Mouse (Mus musculus) left cerebral cortex, adult 8-10 months (tissue): ENCODE results near the gene Tbc1d7. TPM values are rescaled to one million over a fixed set of nuclear protein-coding genes. Genes with fewer than 3 reads are reported as not detected.

Experiments
- DNase-seq, 2 experiments: peaks; one replicate each; pipeline ENCODE4 v3.0.0; 2022; ENCODE audit warnings: low spot score in 2 of 2
- total RNA-seq, 4 experiments: library from RNA; stranded (reverse); gene quantifications; 2 replicates each; pipeline ENCODE4 v1.2.4; 2022

Gene Tbc1d7
- total RNA-seq, 4 experiments from 2014 or later = 25.2 to 28.3 (median 26.1) TPM

DNA sequence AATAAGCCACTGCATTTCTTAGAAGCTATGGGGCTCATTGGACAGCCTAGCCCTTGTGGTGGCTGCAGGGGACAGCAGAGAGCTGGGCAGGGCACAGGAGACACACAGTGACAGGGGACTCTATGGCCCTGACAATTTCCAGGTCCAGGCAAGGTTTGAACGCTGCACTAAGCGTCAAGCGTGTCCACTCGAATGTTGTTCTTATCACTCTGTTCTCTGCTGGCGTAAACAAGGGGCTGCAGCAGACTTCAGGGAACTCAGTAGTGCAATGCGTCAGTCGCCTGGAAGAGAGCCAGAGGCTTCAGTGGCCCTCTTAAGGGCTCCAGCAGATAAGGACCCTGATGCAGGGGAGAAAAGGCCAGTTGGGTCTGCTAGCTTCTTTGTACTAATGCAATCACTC lies 24.7 kb upstream of the Tbc1d7 start:
- no peak for DNase-seq

DNA sequence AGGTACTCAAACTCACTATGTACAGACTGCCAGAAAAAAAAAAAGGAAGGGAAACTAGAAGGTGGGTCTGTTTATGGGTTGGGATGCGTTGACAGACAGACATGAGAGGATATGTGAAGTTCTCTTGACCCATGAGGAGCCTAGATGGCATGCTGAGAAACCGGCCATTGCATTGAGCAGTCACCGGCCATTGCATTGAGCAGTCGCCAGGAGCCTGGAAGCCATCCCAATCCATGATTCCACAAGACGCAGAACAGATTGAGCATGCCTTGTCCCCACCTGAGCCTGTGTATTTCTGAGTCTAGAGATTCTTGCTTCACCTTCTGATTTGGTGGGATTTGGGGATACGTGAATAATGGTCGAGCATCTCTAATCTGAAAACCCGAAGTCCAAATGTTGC lies 22.6 kb upstream of the Tbc1d7 start:
- no peak for DNase-seq

DNA sequence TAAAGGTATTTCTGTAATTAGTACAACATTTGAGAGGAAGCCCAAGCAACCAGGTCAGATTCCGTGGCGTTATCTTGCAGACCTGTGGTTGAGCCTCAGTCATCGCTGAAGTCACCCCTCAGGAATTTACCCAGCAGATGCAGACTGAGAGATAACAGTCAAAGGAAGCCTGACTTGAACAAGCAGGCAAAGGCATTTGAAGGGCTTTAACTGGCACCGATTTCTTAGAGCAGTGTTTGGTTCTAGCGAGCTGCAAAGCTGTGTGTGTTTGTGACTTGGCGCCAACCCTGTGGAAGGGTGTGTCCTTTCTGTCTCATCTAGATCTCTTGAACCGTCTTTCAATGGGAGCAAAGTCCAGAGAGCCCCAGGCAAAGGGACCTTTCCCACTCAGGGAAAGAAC lies 22.0 kb upstream of the Tbc1d7 start:
- no peak for DNase-seq

DNA sequence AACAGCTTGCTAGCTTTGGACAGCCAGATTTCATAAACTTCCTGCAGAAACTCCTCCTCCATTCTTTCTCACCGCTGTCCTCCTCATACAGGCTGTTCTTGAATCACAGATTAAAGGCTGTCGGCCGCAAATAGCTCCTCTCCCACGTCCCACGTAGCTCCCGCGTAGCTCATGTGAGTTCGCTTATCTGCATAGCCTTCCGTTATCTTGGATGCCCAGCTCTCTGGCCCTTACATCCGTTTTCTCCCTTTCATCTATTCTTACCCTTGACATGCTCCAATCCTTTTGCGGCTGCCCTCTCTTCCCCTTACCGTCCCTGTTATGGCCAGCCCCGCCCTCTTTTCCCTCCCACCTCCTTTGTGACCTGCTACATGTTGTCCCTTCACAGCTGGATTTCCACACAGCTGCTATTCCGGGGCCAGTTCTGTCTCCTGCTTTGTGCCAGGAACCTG lies 20.5 kb upstream of the Tbc1d7 start:
- DNase-seq = peak in 1 of 2 experiments; percentile 70

DNA sequence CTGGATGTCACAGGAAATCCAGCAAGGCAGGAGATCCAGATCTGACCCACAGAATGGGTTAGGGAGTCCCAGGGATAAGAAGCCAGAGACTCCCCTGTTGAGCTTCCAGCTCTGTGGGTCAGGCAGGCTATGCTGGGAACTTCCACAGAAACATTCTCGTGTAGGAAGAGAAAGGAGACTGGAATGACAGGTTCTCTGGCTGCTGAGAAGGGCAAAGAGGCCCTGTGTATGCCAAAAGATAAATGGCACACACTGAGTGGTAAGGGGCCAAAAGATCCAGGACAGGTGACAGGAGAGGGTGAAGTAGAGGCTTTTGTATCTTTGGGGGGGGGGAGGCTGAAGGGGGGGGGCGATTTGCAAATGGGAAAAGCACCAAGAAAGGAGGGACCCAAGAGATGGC lies 20.0 kb upstream of the Tbc1d7 start:
- no peak for DNase-seq

DNA sequence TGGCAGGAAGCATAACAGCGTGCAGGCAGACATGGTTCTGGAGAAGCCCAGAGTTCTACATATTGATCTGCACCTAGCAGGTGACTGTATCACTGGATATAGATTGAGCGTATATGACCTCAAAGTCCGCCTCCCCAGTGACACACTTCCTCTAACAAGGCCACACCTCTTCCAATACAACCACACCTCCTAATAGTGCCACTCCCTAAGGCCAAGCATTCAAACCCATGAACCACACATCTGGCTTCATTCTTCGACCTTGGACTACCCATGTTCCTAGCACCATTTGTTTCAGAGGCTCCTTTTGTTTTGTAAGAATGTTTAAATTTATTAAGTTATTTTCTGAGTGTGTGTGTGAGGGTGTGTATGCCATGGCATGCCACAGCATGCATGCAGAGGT lies 16.4 kb upstream of the Tbc1d7 start:
- DNase-seq = no peak

DNA sequence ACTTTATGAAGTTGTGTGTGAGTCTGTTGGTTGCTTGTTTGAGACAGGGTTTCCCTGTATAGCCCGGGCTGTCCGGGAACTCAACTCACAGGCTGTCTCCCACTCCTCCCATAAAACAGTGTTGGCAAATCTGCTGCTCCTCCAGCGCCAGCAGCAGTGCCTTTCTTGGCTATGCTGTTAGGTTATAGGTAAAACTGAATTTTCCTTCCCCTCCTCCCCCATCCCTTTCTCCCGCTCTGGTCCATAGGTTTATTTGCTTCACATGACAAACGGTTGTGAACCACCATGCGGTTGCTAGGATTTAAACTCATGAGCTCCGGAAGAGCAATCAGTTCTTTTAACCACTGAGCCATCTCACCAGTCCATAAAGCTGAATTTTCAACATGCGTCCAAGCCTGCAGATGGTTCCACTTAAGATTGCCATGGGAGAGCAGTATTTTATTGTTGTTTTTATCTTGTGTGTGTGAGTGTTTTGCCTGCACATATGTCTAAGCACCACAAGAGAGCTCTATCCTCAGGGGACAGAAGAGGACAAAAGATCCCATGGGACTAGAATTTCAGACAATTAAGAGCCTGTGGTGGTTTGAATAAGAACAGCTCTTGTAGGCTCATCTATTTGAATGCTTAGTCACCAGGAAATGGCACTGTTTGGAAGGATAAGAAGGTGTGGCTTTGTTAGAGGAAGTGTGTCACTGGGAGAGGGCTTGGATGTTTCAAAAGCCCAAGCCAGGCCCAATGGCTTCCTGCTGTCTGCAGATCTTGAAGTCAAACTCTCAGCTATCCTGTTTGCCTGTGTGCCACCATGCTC lies 12.2 kb upstream of the Tbc1d7 start:
- DNase-seq = no peak

DNA sequence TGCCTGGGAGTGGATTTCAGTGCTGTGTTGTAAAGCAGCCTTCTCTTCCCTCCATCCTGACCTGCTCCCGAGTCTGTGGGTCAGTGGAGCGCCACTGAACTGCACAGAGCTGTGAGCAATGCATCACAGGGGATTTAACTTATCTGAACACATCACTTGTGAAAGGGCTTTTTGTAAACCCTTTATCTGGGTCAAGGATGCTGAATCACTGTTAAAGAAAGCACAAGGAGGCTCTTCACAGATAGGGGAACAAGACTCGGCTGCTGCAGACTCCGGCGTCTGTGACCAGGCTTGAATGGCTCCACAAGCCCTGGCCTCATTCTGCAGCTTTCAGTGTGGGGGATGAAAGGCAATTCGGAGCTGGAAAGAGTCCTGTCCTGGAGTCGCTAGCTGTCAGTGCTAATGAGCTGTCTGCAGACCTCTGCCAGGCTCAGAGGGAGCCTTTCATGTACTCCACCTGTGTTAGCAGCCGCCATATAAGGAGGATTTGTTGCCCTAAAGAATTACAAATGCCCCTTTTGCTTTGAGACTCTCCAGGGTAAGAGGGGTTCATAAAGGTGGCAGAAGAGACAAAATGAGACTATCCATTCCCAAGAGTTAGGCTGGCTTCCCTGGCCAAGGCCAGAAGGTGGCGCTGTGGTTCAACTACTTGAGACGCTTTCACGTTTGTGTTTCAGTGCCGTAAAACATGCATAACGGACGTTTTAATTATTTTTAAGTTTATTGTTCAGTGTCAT lies 11.3 kb upstream of the Tbc1d7 start:
- peak; percentile 55 to 75 for DNase-seq

DNA sequence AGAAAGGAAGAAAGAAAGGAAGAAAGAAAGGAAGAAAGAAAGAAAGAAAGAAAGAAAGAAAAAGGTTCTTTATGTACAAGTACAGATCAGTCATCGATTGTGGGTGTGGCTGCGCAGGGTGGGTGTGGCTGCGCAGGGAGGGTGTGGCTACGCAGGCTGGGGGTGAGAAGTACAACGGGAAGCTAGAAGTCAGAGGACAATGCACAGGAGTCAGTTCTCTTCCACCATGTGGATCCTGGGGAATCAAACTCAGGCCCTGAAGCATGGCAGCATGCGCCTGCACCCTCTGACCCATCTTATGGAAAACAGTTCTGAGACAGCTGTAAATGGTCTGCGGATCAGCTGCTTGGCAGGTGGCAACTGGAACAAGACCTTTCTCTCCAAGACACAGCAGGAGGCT lies 9.8 kb upstream of the Tbc1d7 start:
- no peak for DNase-seq

DNA sequence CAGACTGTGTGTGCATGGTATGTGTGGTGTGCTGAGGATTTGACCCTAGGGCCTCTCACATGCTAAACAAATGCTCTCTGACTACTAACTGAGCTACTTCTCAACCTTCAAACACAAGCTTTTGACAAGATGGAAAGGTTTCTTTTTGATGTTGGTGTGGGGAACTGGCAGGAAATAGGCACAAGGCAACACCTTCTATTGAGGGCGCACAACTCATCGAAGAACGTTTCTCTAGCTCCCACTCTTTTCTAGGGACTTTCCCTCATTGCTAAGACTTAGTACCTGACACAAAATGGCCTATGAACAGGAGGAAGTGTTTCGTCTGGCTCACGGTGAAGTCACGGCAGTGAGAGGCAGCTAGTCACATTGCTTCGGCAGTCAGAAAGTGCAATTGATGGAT lies 6.0 kb upstream of the Tbc1d7 start:
- DNase-seq = no peak

DNA sequence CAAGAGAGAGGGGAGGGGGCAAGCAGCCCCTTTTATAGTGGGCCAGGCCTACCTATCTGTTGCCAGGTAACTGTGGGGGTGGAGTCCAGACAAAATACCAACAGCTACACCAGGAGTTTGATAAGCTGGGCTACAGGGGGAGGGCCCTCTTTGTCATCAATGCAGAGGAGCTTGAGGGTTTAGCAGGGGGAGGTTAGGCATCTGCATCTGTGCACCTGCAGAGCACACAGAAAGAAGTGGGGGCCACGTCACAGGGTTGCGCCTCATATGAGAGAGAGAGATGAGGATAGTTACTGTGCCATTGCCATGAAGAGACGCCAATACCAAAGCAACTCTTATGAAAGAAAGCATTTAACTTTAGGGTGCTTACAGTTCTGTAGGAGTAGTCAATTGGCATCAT lies 5.4 kb upstream of the Tbc1d7 start:
- DNase-seq = no peak

DNA sequence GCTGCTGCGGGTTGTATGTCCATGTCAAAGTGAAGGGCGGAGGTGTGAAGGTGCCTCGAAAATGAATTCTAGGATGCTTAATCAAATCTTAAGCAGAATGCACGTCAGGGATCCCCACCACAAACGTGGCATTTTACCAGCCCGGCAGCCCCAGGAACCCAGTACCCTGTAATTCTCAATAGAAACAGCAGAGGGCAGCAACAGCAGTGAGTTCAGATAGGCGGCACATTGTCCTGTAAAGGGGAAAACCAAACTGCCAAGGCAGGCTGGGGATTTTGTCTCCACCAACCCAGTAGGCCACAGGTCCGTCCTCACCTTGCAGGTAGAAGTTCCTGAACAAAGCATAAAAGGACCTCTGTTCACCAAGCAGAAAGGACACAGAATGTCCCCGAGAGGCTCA lies 2.0 kb upstream of the Tbc1d7 start:
- DNase-seq = peak; percentile 56 to 63

DNA sequence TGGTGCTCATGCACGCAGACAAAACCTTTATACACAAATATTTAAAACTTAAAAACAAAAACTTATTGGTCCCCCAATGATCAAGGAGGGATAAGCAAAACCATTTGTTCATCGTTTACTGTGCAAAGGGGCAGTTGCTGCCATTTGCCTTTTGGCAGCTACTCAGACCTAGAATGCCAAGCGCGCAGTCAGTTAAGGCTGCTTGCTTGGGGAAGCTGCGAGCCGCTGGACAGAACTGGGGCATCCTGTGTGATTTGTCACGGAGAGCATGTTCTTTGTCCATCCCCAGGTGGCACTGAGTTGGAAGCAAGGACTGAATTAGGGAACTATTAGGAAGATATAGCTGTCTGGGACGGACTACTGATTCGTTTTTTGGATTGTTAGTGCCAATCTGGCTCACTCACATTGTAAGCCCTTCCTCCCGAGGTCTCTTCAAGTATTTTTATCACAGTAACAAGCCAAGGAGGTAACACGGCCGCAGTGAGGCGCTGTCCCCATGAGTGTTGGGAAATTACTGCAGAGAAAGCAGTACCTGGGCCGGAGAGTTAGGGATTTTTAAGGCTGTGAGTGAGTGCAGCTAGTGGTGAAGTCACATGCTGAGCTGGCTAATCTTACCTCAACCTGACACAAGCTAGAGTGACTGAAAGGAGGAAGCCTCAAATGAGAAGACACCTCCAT lies 874 bp upstream of the Tbc1d7 start:
- DNase-seq = no peak

DNA sequence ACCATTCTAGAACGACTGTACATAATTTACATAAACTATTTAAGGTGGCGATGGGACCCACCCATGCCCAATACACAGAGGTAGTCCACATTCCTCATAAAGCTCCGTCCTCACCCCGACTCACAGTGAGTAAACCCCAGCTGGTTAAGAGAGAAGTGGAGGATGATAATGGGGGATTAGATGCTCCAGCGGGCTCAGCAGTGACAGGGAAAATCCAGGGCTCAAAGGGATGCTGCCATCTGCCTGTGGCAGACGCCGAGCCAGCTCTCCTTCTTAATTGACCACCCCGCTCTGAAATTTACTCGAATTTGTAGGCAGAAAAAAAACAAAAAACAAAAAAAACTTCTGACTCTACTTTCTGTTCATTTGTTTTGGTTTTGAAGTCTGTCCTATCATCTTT lies 3.6 kb downstream of the Tbc1d7 start:
- DNase-seq = no peak

DNA sequence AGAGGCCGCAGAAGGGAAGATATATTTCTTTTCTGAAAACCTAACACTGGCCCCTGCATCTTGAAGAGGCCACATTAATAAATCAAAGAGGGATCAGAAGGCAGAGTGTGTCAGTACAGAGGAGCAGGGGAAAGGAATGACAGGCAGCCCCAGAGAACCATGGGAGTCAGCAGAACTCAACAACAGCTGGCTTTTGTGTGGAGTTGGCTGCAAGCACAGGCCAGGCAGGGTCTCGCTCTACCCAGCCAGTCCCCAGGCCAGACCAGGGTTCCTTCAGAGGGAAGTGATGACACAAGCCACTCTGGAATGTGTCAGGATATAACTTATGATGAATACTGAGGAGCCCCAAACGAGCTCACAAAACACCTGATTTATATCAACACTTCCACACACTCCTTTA lies 11.9 kb downstream of the Tbc1d7 start:
- no peak for DNase-seq

DNA sequence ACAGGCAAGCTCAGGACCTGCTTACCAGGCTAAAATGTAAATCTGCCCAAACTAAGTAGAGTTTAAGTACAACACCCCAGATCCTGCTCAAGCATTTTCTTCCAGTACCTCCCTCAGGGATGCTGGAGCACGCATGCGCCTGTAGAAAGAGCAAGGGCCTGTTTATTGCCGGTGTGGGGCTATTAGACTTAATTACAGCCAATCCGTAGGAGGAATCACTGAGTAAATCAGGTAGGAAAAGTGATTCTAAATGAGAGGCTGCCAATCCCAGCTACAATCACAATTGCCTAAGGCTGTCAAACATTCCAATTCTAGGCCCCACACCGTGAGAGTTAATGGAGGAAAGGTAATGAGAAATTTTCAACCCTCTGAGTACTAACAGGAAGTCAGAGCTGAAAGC lies 13.0 kb downstream of the Tbc1d7 start:
- no peak for DNase-seq

DNA sequence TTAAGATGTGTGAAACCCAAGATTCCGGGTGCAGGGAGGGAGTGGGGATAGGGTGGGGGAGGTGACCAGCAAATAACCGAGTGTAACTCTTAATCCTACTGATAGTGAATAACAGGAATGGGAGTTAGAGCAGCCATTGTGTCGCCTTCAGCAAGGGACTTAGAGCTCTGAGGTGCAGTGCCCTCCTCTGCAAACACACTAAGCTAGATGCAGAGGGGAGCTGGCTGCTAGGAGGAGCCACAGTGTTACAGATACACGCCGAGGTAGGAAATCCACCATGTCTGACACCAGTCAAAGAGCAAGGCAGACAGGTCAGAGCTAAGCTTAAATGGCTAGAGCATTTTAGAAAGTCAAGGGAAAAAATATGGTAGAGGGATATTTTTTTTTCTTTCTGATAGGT lies 13.9 kb downstream of the Tbc1d7 start:
- DNase-seq = no peak

DNA sequence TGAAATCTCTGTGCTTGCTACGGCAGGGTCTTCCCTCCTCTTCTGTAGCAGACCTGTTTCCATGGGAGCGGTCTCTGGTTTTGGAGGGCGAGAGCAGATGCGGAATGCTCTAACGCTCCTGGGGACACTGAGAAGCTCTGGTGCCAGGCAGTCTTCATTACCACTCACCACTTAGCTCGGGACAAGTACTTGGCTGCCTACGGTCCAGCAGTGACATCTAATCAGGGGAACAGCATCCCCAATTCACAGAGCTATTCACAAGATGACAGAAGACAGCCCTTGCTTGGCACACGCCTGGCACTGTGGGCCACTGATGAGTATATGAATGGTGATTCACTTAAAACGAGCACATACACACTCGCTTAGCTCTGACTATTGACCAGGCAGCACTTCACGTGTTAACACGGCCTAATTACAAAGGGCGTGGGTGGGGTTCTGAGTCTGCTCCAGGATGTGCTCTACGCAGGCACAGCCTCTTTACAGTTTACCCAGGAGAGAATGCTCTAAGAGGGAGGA lies 19.2 kb downstream of the Tbc1d7 start:
- DNase-seq = no peak

DNA sequence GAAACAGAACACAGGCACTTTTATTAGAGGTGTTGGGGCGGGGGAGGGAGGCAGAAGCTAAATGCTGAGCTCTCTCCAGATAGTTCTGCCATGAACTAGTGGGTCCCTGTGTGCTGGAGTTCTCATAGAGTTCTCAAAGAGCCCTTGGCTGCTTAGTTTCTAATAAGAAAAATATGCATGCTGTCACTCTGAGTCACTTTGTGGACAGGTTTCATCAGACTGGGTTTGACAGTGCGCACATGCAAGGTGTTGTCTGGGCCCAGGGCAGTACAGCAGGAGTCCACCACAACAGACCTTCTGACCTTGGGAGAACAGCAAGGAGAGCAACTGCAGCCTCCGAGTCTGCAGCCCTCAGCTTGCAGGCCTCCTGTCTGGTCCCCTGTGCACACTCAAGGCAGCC lies 21.6 kb downstream of the Tbc1d7 start:
- DNase-seq = no peak

DNA sequence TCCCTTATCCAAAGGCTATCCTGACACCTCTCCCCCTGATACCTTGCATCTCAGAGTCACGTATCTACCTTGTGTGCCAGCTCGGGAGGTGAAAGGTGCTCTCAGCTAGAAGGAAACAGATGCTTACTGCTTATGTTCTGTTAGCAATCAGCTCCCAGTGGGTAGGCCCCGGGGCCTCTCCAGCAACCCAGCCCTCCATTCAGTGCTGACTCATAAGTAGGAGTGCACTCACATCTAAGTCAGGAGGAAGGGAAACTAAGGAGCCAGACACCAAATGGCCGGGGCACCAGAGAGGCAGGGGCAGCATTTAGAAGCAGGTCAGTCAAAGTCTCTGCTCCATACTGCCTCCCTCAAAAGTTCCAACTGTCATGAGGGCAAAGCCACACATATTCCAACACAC lies 22.6 kb downstream of the Tbc1d7 start:
- DNase-seq = no peak

DNA sequence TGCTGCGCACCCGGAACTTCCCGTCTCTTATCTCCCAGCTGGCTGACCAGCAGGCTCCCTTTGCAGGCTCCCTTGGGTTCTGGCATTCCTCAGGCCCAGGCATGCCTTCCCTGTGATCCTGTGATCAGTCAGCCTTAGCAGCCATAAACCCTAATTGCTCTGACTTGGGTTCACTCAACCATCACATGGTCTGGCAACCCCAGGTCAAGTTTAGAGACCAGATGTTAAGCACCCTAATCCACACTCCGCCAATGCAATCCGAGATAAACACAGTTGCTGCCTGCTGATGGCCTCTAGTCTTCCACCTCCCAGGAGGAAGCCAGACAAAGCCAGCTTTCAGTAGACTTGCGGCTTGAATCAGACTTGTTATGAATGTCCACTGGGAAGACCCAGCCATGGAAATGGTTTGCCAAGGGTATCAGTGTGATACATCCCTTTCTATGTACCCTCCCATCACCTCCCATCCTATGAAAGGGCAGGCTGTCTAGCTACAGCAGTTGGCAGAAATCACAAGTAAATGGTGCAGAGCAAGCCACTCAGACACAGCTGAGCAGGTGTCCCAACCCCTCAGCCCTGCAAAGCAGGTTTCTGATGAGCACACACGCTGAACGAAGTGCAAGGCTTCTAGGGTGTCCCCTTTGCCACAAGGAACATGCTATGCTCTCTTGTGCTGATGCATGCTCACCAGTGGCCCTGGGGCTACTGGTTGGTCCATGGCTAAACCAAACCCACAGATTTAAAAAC lies 24.6 kb downstream of the Tbc1d7 start:
- no peak for DNase-seq
